Mouse (Mus musculus): ENCODE results near the gene Glipr2.

GRCm38 (mm10) chr4:43982053-43982732 lies 25.0 kb downstream of the Glipr2 start:
- TF ChIP-seq EP300 (IDR thresholded peaks at IDR 0.05; ENCODE audit: low read depth) (no peak), CTCF (IDR thresholded peaks at IDR 0.05; ENCODE audit: low read depth) (peak; percentile 98)

Data from liver, embryonic 14.5 days (tissue).